Mouse (Mus musculus) heart, embryonic 16.5 days (tissue): ENCODE measurements at regions not wholly inside any gene's neighbourhood (a gene's known extent, or its start where the extent isn't known, plus 50 kb on each side); places are given as distances from the start of the nearest gene placed in this dataset.

ENCODE experiments used
- ATAC-seq: fragments of 200-750 bp; cut with Nextera tagmentation; replicated peaks from 2 replicates; pipeline ENCODE4 v1.8.0; 2017; ENCODE audit warnings: moderate number of reproducible peaks; ENCODE audit not compliant: insufficient read depth, low FRiP score; ENCODE audit errors: extremely low read depth
- H3K27ac ChIP-seq: fragments of 300-500 bp; sonication (generic); 2 replicates; pipeline ENCODE4 v1.5.1; 2014; ENCODE audit warnings: mild to moderate bottlenecking, low read length, control low read depth, moderate library complexity
- H3K27me3 ChIP-seq: fragments of 300-500 bp; sonication (generic); 2 replicates; pipeline ENCODE4 v1.6.1; 2014; ENCODE audit warnings: low read length, mixed read lengths; ENCODE audit not compliant: control insufficient read depth, insufficient read depth
- H3K36me3 ChIP-seq: fragments of 300-500 bp; sonication (generic); 2 replicates; pipeline ENCODE4 v1.6.1; 2014; ENCODE audit not compliant: control insufficient read depth, insufficient read depth
- H3K4me1 ChIP-seq: fragments of 300-500 bp; sonication (generic); 2 replicates; pipeline ENCODE4 v1.6.1; 2014; ENCODE audit warnings: low read length, mixed read lengths; ENCODE audit not compliant: control insufficient read depth, insufficient read depth
- H3K4me2 ChIP-seq: fragments of 300-500 bp; sonication (generic); 2 replicates; pipeline ENCODE4 v1.6.1; 2014; ENCODE audit warnings: low read depth, mild to moderate bottlenecking, control low read depth, low read length
- H3K4me3 ChIP-seq: fragments of 300-500 bp; sonication (generic); 2 replicates; pipeline ENCODE4 v1.5.1; 2014; ENCODE audit warnings: mild to moderate bottlenecking, control low read depth, low read length
- H3K9ac ChIP-seq: fragments of 300-500 bp; sonication (generic); 2 replicates; pipeline ENCODE4 v1.6.1; 2014; ENCODE audit warnings: low read length, control low read depth
- H3K9me3 ChIP-seq: fragments of 300-500 bp; sonication (generic); replicated peaks from 2 replicates; pipeline ENCODE4 v1.6.1; 2016; ENCODE audit warnings: low read length; ENCODE audit not compliant: control insufficient read depth
- WGBS: fragments of 180-500 bp; shearing (Covaris S2); extraction: QIAGEN DNeasy Blood & Tissue Kit; methylation state at CpG from one replicate; pipeline ENCODE4 v1.1.7; 2014; 5-methylcytosine and 5-hydroxymethylcytosine counted together

GRCm38 (mm10) chr4:55451026-55451425, 81.2 kb downstream of the Klf4 start:
- no peak overlapping the region for H3K27ac ChIP-seq
- ATAC-seq = no peak
- H3K9ac ChIP-seq = no peak overlapping the region
- H3K4me2 ChIP-seq = no peak overlapping the region
- H3K27me3 ChIP-seq = no peaks in the 10 kb centered on the region
- H3K9me3 ChIP-seq = no peaks in the 10 kb centered on the region
- 70% methylated on average over 4 of the region's 4 CpGs for WGBS
- H3K4me1 ChIP-seq = peaks cover 14% of the 10 kb centered on the region
- H3K36me3 ChIP-seq = no peaks in the 10 kb centered on the region
- H3K4me3 ChIP-seq = no peak overlapping the region

- no peak for ATAC-seq
- WGBS = 77% methylated on average over 9 of the region's 9 CpGs
- H3K4me3 ChIP-seq = no peak overlapping the region
Observed at GRCm38 (mm10) chr4:55443489-55443888, 88.8 kb downstream of the Klf4 start.

GRCm38 (mm10) chr4:55442098-55442497, 90.2 kb downstream of the Klf4 start:
- H3K27me3 ChIP-seq = no peaks in the 10 kb centered on the region
- no peak overlapping the region for H3K27ac ChIP-seq
- no peaks in the 10 kb centered on the region for H3K9me3 ChIP-seq
- H3K4me1 ChIP-seq = no peaks in the 10 kb centered on the region
- H3K9ac ChIP-seq = no peak overlapping the region
- no peak overlapping the region for H3K4me3 ChIP-seq
- ATAC-seq = no peak
- WGBS = 53% methylated on average over 13 of the region's 13 CpGs
- no peak overlapping the region for H3K4me2 ChIP-seq
- H3K36me3 ChIP-seq = no peaks in the 10 kb centered on the region

More at GRCm38 (mm10) chr4:55443489-55443888, 88.8 kb downstream of the Klf4 start:
- no peak overlapping the region for H3K27ac ChIP-seq
- no peaks in the 10 kb centered on the region for H3K36me3 ChIP-seq
- no peaks in the 10 kb centered on the region for H3K9me3 ChIP-seq
- H3K9ac ChIP-seq = no peak overlapping the region
- no peaks in the 10 kb centered on the region for H3K4me1 ChIP-seq
- no peaks in the 10 kb centered on the region for H3K27me3 ChIP-seq
- no peak overlapping the region for H3K4me2 ChIP-seq
